Mouse (Mus musculus): ENCODE measurements at regions not wholly inside any gene's neighbourhood (a gene's known extent, or its start where the extent isn't known, plus 50 kb on each side); places are given as distances from the start of the nearest gene placed in this dataset.

DNA sequence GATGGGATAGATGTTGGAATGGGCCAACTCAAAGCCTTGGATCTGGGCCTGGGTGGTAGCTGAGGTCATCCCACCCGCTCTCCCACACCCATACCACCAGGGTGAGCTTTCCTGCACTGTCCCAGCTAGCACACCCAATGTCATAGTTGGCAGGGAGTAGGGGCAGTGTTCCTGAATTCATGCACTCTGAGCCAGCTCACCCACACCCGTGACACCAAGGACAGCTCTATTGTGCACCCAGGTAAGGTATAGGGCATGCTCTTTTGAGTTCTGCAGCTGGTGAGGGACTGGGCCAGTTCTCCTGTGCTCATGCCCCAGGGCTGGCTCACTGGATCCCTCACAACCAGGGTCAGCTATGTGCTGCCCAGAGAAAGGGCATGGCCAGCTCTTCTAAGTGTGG lies 64.8 kb upstream of the Peli2 start:
- DNase-seq (ENCODE audit: low spot score), result no peak

DNA sequence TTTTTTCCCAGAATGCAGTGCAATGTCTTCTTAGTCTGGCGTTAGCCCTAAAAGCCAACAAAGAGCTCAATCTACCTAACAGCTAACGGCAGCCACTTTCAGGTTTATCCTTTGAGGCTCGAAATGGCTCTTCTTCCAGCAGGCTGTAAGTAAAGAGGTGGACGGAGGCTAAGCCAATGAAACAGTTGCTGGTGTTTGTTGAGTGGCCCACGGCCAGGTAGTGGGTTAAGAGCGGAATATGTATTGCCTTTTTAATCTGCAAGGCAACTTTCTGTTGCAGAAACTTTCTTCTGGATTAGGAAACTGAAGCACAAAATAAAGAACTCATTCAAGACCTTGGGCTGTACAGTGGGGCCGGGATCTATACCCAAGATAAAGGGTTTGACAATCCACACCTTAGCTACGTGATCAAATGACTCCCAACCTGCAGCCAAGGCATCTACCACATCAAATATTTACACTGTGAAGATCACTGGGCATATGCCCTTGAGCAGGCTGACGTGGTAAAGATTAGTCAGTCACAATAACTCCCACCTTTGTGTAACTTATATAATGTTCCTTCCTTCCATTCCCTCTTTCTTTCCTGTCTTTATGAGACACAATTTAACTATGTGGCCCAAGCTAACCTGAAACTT lies 62.3 kb upstream of the Peli2 start:
- no peak for DNase-seq (ENCODE audit: low spot score)

DNA sequence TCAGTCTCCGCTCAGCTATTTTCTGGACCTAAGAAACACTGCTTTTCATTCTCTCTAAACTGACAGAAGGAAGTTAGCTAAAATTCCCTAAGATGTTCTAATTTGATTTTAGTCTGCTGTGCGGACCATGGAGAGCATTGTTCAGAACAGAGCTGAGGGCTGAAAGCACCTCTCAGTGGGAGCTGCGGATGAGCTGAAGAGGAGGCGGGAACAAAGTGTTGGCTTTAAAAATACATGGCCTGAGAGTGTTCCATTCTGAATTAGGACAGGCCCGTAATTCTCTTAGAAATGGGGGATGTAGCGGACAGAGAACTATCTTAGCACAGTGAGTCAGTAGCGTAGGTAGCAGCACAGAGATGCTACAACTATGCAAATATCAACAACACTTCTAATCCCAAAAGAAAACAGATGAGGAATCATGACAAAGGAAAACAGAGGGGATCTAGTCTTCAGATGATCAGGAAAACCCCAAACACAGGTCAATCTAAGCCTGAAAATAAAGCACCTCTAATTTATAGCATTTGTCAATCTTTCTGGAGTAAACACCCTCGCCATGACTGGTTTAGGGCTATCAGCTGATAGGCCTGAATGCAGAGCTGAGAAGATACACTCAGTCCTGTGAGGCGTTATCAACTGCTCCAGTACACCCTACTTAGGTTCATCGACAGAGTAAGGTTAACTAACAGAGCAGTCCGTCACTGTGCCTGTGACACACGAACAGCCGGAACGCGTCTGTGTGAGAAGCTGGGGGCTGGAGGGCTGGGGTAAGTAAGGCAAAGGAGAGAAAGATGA lies 60.8 kb upstream of the Peli2 start:
- no peak for DNase-seq (ENCODE audit: low spot score)

DNA sequence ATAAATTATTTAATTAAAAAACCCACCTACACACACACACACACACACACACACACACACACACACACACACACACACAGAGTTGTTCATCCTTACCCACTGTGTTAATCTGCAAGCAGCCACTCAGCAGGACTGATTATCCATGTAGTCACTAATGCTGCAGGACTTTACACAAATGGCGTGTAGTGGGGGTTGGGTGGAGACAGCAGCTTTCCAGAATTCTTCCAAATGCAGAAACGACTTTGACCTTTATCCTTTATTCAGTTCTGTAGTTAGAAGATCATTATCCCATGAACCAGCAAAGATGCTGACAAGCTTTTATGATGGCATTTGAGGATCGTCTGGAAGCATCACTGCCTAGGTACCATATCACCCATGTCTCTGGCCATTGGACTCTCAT lies 52.0 kb upstream of the Peli2 start:
- DNase-seq (ENCODE audit: low spot score), result no peak
